28 mouse cellular contexts compared by ENCODE assay signal in the genomic region with DNA sequence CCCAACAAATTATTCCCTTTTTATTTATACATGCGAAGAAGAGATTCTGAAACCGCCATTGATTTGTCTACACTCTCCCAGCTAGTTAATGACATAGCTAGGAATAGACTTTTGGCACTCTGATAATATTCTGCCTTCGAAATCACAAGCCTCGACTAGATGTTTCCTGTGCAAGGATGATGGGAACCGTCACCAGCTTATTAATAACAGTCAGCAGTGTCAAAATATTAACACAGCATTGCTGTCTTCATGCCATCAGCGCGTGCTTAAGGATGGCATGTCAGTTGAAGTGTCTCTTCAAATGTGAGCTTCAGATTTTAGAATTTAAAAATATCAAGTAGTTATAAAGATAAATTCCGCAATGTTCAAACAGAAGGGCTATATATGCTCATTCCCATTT.
"Had no signal": no experiment of that assay in that cellular context is flagged by ENCODE, and none has a peak within 500 bp of the region (broad histone marks: within the 10 kb centered on the region; RNA-seq: fewer than 3 reads in every experiment).

No protein-coding gene starts in this region.

- H3K9me3 ChIP-seq: heart, embryonic 15.5 days; hindbrain, embryonic 10.5 days; hindbrain, embryonic 12.5 days; intestine, embryonic 15.5 days; limb, embryonic 10.5 days; limb, embryonic 12.5 days; liver, embryonic 13.5 days; liver, embryonic 15.5 days had no signal

- DNase-seq: gastrocnemius, adult 2 months; gastrocnemius, postnatal 10 days; gastrocnemius, postnatal 25 days; heart, adult 2 months; heart, postnatal 4 days; kidney, adult 18-20 months; kidney, adult 8-10 months; kidney, postnatal 10 days; kidney, postnatal 25 days; kidney, postnatal 4 days; liver; liver, embryonic 13.5 days; liver, postnatal 0 days had no signal

- H3K27ac ChIP-seq: gastrocnemius, adult 2 months; heart, adult 2 months; heart, embryonic 13.5 days; heart, embryonic 15.5 days; hindbrain, embryonic 10.5 days; hindbrain, embryonic 12.5 days; hindbrain, embryonic 14.5 days; intestine, embryonic 15.5 days; left cerebral cortex, adult 2 months; limb, embryonic 10.5 days; limb, embryonic 12.5 days; liver, embryonic 13.5 days; liver, embryonic 15.5 days had no signal

- H3K36me3 ChIP-seq: heart, embryonic 13.5 days; heart, embryonic 15.5 days; hindbrain, embryonic 10.5 days; hindbrain, embryonic 12.5 days; intestine, embryonic 15.5 days; limb, embryonic 10.5 days; limb, embryonic 12.5 days; liver, embryonic 13.5 days; liver, embryonic 15.5 days had no signal

- H3K9ac ChIP-seq: heart, embryonic 13.5 days; heart, embryonic 15.5 days; hindbrain, embryonic 12.5 days; hindbrain, embryonic 14.5 days; intestine, embryonic 15.5 days; limb, embryonic 12.5 days; liver, embryonic 13.5 days; liver, embryonic 15.5 days; liver, postnatal 0 days had no signal

- H3K27me3 ChIP-seq: heart, embryonic 13.5 days; heart, embryonic 15.5 days; hindbrain, embryonic 12.5 days; intestine, embryonic 15.5 days; limb, embryonic 12.5 days; liver, embryonic 13.5 days; liver, embryonic 15.5 days had no signal

- H3K4me3 ChIP-seq: gastrocnemius, adult 2 months; heart, adult 2 months; heart, embryonic 13.5 days; heart, embryonic 15.5 days; hindbrain, embryonic 10.5 days; hindbrain, embryonic 12.5 days; intestine, embryonic 15.5 days; left cerebral cortex, adult 2 months; limb, embryonic 10.5 days; limb, embryonic 12.5 days; liver, embryonic 13.5 days; liver, embryonic 15.5 days had no signal

- H3K4me1 ChIP-seq: heart, embryonic 13.5 days; hindbrain, embryonic 10.5 days; hindbrain, embryonic 12.5 days; intestine, embryonic 15.5 days; limb, embryonic 12.5 days; liver, embryonic 13.5 days; liver, embryonic 15.5 days had no signal

- H3K4me2 ChIP-seq: heart, embryonic 11.5 days; heart, embryonic 13.5 days; heart, embryonic 15.5 days; hindbrain, embryonic 12.5 days; hindbrain, embryonic 14.5 days; intestine, embryonic 15.5 days; limb, embryonic 12.5 days; liver, embryonic 11.5 days; liver, embryonic 13.5 days; liver, embryonic 15.5 days had no signal

- ATAC-seq: hindbrain, embryonic 16.5 days; inflammation-experienced regulatory T-cells, adult 6 months; intestine, embryonic 15.5 days; intestine, postnatal 0 days; liver, postnatal 0 days had no signal
